Mouse (Mus musculus) MEL (cell line): ENCODE measurements around the gene Cyren. TPM values are rescaled to one million over a fixed set of nuclear protein-coding genes. Genes with fewer than 3 reads are reported as not detected.

Experiments
- DNase-seq: peaks from one replicate; pipeline ENCODE4 v3.0.0; 2011; ENCODE audit warnings: low read depth, low spot score
- H3K27ac ChIP-seq: 2 replicates; pipeline ENCODE4 v1.5.1; 2012; ENCODE audit warnings: low read depth, mild to moderate bottlenecking, control low read depth, low read length, moderate library complexity; ENCODE audit not compliant: control insufficient read depth
- H3K27me3 ChIP-seq, 2 experiments: fragments of 150-350 bp in 1 of 2; sonication (generic) in 1 of 2; 2 replicates each; pipeline ENCODE4 v1.6.1; 2012; ENCODE audit warnings: low read length in 2 of 2, mild to moderate bottlenecking in 2 of 2, improper control_type of control experiment in 1 of 2, moderate library complexity in 1 of 2; ENCODE audit not compliant: insufficient read depth in 2 of 2, control insufficient read depth in 1 of 2
- H3K36me3 ChIP-seq, 2 experiments: 2 replicates each; pipeline ENCODE4 v1.6.1; 2012 to 2014; ENCODE audit warnings: low read length in 2 of 2, improper control_type of control experiment in 1 of 2, inconsistent platforms in 1 of 2, mild to moderate bottlenecking in 1 of 2; ENCODE audit not compliant: insufficient read depth in 2 of 2, control insufficient read depth in 1 of 2
- H3K4me1 ChIP-seq, 2 experiments: fragments of 150-350 bp in 1 of 2; sonication (generic) in 1 of 2; 2 replicates each; pipeline ENCODE4 v1.6.1; 2012; ENCODE audit warnings: low read length in 2 of 2, improper control_type of control experiment in 1 of 2, mild to moderate bottlenecking in 1 of 2; ENCODE audit not compliant: insufficient read depth in 2 of 2, control insufficient read depth in 1 of 2
- H3K4me3 ChIP-seq, 2 experiments: fragments of 150-350 bp in 1 of 2; sonication (generic) in 1 of 2; 2 replicates each; pipeline ENCODE4 v1.5.1; 2012; ENCODE audit warnings: low read depth in 2 of 2, low read length in 2 of 2, mild to moderate bottlenecking in 2 of 2, moderate library complexity in 2 of 2, control low read depth in 1 of 2, improper control_type of control experiment in 1 of 2; ENCODE audit not compliant: control insufficient read depth in 1 of 2, insufficient read depth in 1 of 2
- H3K79me2 ChIP-seq: 2 replicates; pipeline ENCODE4 v1.6.1; 2012; ENCODE audit warnings: mild to moderate bottlenecking, low read length, moderate library complexity; ENCODE audit not compliant: control insufficient read depth, poor library complexity, insufficient read depth
- H3K9ac ChIP-seq: 2 replicates; pipeline ENCODE4 v1.6.1; 2012; ENCODE audit warnings: low read depth, mild to moderate bottlenecking, control low read depth, low read length, moderate library complexity; ENCODE audit not compliant: control insufficient read depth, poor library complexity, severe bottlenecking
- H3K9me3 ChIP-seq: fragments of 150-350 bp; sonication (generic); replicated peaks from 2 replicates; pipeline ENCODE4 v1.6.1; 2012; ENCODE audit warnings: mild to moderate bottlenecking, low read length, improper control_type of control experiment, moderate library complexity; ENCODE audit not compliant: insufficient read depth
- BHLHE40 ChIP-seq: IDR thresholded peaks from 2 replicates; pipeline ENCODE4 v1.6.1; 2012; ENCODE audit warnings: low read depth, mild to moderate bottlenecking, inconsistent platforms, low read length, improper control_type of control experiment, borderline replicate concordance
- CTCF ChIP-seq, 3 experiments: IDR thresholded peaks in 2 of 3; conservative IDR thresholded peaks in 1 of 3; 2 replicates each; pipeline ENCODE4 v1.5.1; 2011 to 2012; ENCODE audit warnings: low read length in 3 of 3, low read depth in 2 of 3, mild to moderate bottlenecking in 2 of 3, improper control_type of control experiment in 1 of 3, inconsistent platforms in 1 of 3, mixed read lengths in 1 of 3, moderate library complexity in 1 of 3; ENCODE audit not compliant: control insufficient read depth in 1 of 3, insufficient read depth in 1 of 3, poor library complexity in 1 of 3, severe bottlenecking in 1 of 3
- EP300 ChIP-seq, 2 experiments: IDR thresholded peaks; 2 replicates each; pipeline ENCODE4 v1.6.1; 2011; ENCODE audit warnings: improper control_type of control experiment in 2 of 2, low read length in 2 of 2, low read depth in 1 of 2, mild to moderate bottlenecking in 1 of 2
- HCFC1 ChIP-seq: IDR thresholded peaks from 2 replicates; pipeline ENCODE4 v1.6.1; 2012; ENCODE audit warnings: low read depth, mild to moderate bottlenecking, inconsistent platforms, low read length, improper control_type of control experiment, moderate library complexity
- JUND ChIP-seq: IDR thresholded peaks from 2 replicates; pipeline ENCODE4 v1.6.1; 2011; ENCODE audit warnings: low read depth, mild to moderate bottlenecking, improper control_type of control experiment, low read length
- KAT2A ChIP-seq: conservative IDR thresholded peaks from 2 replicates; pipeline ENCODE4 v1.6.1; 2012; ENCODE audit warnings: low read depth, low read length, improper control_type of control experiment, inconsistent platforms
- MAX ChIP-seq: IDR thresholded peaks from 2 replicates; pipeline ENCODE4 v1.6.1; 2011; ENCODE audit warnings: low read length, improper control_type of control experiment
- POLR2A ChIP-seq, 2 experiments: IDR thresholded peaks; 2 replicates each; pipeline ENCODE4 v1.6.1; 2011 to 2012; ENCODE audit warnings: low read length in 2 of 2, mild to moderate bottlenecking in 2 of 2, control low read depth in 1 of 2, improper control_type of control experiment in 1 of 2, low read depth in 1 of 2, moderate library complexity in 1 of 2; ENCODE audit not compliant: control insufficient read depth in 1 of 2, insufficient read depth in 1 of 2, poor library complexity in 1 of 2
- POLR2AphosphoS5 ChIP-seq: IDR thresholded peaks from 2 replicates; pipeline ENCODE4 v1.6.1; 2012; ENCODE audit warnings: low read depth, borderline replicate concordance, mild to moderate bottlenecking, inconsistent platforms, low read length, moderate library complexity, mixed read lengths
- RAD21 ChIP-seq: IDR thresholded peaks from 2 replicates; pipeline ENCODE4 v1.6.1; 2011; ENCODE audit warnings: mild to moderate bottlenecking, low read depth, low read length, improper control_type of control experiment
- RCOR1 ChIP-seq: IDR thresholded peaks from 2 replicates; pipeline ENCODE4 v1.6.1; 2012; ENCODE audit warnings: low read depth, mild to moderate bottlenecking, inconsistent platforms, low read length, improper control_type of control experiment
- SIN3A ChIP-seq: IDR thresholded peaks from 2 replicates; pipeline ENCODE4 v1.6.1; 2012; ENCODE audit warnings: low read length, improper control_type of control experiment, inconsistent platforms
- TBP ChIP-seq: IDR thresholded peaks from 2 replicates; pipeline ENCODE4 v1.8.0; 2011; ENCODE audit warnings: low read depth, low read length, improper control_type of control experiment
- ZKSCAN1 ChIP-seq: IDR thresholded peaks from 2 replicates; pipeline ENCODE4 v1.6.1; 2012; ENCODE audit warnings: low read depth, mild to moderate bottlenecking, inconsistent platforms, low read length, improper control_type of control experiment, moderate library complexity
- ZMIZ1 ChIP-seq: IDR thresholded peaks from 2 replicates; pipeline ENCODE4 v1.6.1; 2012; ENCODE audit warnings: low read depth, mild to moderate bottlenecking, inconsistent platforms, low read length, improper control_type of control experiment, moderate library complexity
- polyA plus RNA-seq, 2 experiments: library from polyadenylated mRNA; stranded (reverse) in 1 of 2; unstranded in 1 of 2; fragments of >175 nt in 1 of 2; fragments of >200 nt in 1 of 2; gene quantifications; 2 replicates each; pipeline versions ENCODE4 v1.2.1 to v1.2.4; 2012; ENCODE audit warnings: low replicate concordance in 2 of 2, low read depth in 1 of 2; ENCODE audit not compliant: insufficient read length in 2 of 2, insufficient read depth in 1 of 2, missing spikeins in 1 of 2
- total RNA-seq: library from RNA; depleted of rRNA; stranded (reverse); fragments of 300-350 nt; gene quantifications from 2 replicates; pipeline ENCODE4 v1.2.3, GENCODE M21; 2012

Gene Cyren
- total and polyA plus RNA-seq, 3 experiments = 10.1 to 15.9 TPM; not detected in 1

GRCm38 (mm10) chr6:34910371-34911219 lies 32.7 kb upstream of the Cyren start, which contains the start of gene Wdr91 (continued):
- TF ChIP-seq RCOR1 (no peak), BHLHE40 (no peak), CTCF (IDR thresholded peaks at IDR 0.05 in 2 of 3, conservative IDR thresholded peaks at IDR 0.05 in 1 of 3; ENCODE audit: control insufficient read depth in 1 of 3, insufficient read depth in 1 of 3, low read depth in 2 of 3, low read length in 3 of 3, poor library complexity in 1 of 3, severe bottlenecking in 1 of 3) (peak in 2 of 3 experiments; percentile 29 to 53; a peak in 4 of 6 replicates), SIN3A (no peak), EP300 (IDR thresholded peaks at IDR 0.05; ENCODE audit: low read depth in 1 of 2, low read length in 2 of 2) (no peak), HCFC1 (peak; percentile 51; the same call in 1 of the 2 replicates), KAT2A (no peak; the same call in 1 of the 2 replicates), TBP (0 out of 2 replicates have a peak, but pooled peaks have one; percentile 21), POLR2A (IDR thresholded peaks at IDR 0.05; ENCODE audit: control insufficient read depth in 1 of 2, insufficient read depth in 1 of 2, low read depth in 1 of 2, low read length in 2 of 2, poor library complexity in 1 of 2) (peak; percentile 63 to 85; a peak in 3 of 4 replicates)

GRCm38 (mm10) chr6:34909631-34910345 lies 31.9 kb upstream of the Cyren start:
- peak overlapping the region; percentile 73 for H3K9ac ChIP-seq
- no peak overlapping the region for H3K27ac ChIP-seq
- peaks cover 5 to 26% of the 10 kb centered on the region in 2 experiments; a peak in 3 of 4 replicates for H3K4me1 ChIP-seq
- no peaks in the 10 kb centered on the region for H3K9me3 ChIP-seq
- peaks cover 2% of the 10 kb centered on the region; the same call in 1 of the 2 replicates for H3K79me2 ChIP-seq
- no peak for DNase-seq
- TF ChIP-seq MAX = no peak
- TF ChIP-seq CTCF (IDR thresholded peaks at IDR 0.05 in 2 of 3, conservative IDR thresholded peaks at IDR 0.05 in 1 of 3; ENCODE audit: control insufficient read depth in 1 of 3, insufficient read depth in 1 of 3, low read depth in 2 of 3, low read length in 3 of 3, poor library complexity in 1 of 3, severe bottlenecking in 1 of 3) = no peak
- TF ChIP-seq KAT2A = no peak
- no peak for TF ChIP-seq ZMIZ1
- TF ChIP-seq SIN3A = no peak
- no peak for TF ChIP-seq POLR2AphosphoS5
- TF ChIP-seq ZKSCAN1 = no peak
- no peak for TF ChIP-seq JUND
- no peak for TF ChIP-seq RAD21
- H3K4me3 ChIP-seq = peak overlapping the region; percentile 81 to 86
- H3K27me3 ChIP-seq = no peaks in the 10 kb centered on the region
- peaks cover 0 to 30% of the 10 kb centered on the region in 2 experiments; a peak in 2 of 4 replicates for H3K36me3 ChIP-seq
